Mouse (Mus musculus) cerebellum, postnatal 4 days (tissue): Measurements from ENCODE around the gene Hoxc11.

Experiments used
- DNase-seq, 2 experiments: peaks; one replicate each; pipeline ENCODE4 v3.0.0; 2022; ENCODE audit warnings: low spot score in 2 of 2, mixed read lengths in 1 of 2

Gene Hoxc11

GRCm38 (mm10) chr15:102981379-102982288 is 27.4 kb downstream of the Hoxc11 start:
- DNase-seq, result no peak

- DNase-seq, result no peak
Measured at GRCm38 (mm10) chr15:102983716-102984115, 29.5 kb downstream of the Hoxc11 start.

- no peak for DNase-seq
Measured at GRCm38 (mm10) chr15:102984521-102984920, 30.3 kb downstream of the Hoxc11 start.

GRCm38 (mm10) chr15:102984925-102985324 is 30.7 kb downstream of the Hoxc11 start:
- no peak for DNase-seq

- DNase-seq, result peak; percentile 89 to 95
Measured at GRCm38 (mm10) chr15:102987124-102987833, 33.1 kb downstream of the Hoxc11 start.

- no peak for DNase-seq
Measured at GRCm38 (mm10) chr15:102988078-102988477, 33.9 kb downstream of the Hoxc11 start.

- no peak for DNase-seq
Measured at GRCm38 (mm10) chr15:102990461-102991397, 36.5 kb downstream of the Hoxc11 start, which contains the start of gene Hoxc8. Gene Hoxc8, plus strand, starts transcription at chr15:102990607.

GRCm38 (mm10) chr15:102991782-102992181 is 37.6 kb downstream of the Hoxc11 start:
- DNase-seq, result no peak

- no peak for DNase-seq
Measured at GRCm38 (mm10) chr15:102992206-102992605, 38.0 kb downstream of the Hoxc11 start.

GRCm38 (mm10) chr15:102992863-102993262 is 38.6 kb downstream of the Hoxc11 start:
- DNase-seq, result no peak

GRCm38 (mm10) chr15:102996548-102996947 is 42.3 kb downstream of the Hoxc11 start:
- DNase-seq, result no peak

- DNase-seq, result no peak
Measured at GRCm38 (mm10) chr15:102997431-102997830, 43.2 kb downstream of the Hoxc11 start.

GRCm38 (mm10) chr15:102997939-102998355 is 43.7 kb downstream of the Hoxc11 start, which contains the start of gene Hoxc6:
Gene Hoxc6, plus strand, starts transcription at chr15:102998257.
- DNase-seq, result no peak

GRCm38 (mm10) chr15:102998608-102999182 is 44.5 kb downstream of the Hoxc11 start:
- no peak for DNase-seq

GRCm38 (mm10) chr15:102999183-102999831 is 45.1 kb downstream of the Hoxc11 start:
- DNase-seq, result no peak

GRCm38 (mm10) chr15:102999955-103000354 is 45.7 kb downstream of the Hoxc11 start:
- no peak for DNase-seq

GRCm38 (mm10) chr15:103000501-103000901 is 46.3 kb downstream of the Hoxc11 start:
- no peak for DNase-seq

GRCm38 (mm10) chr15:103001370-103001769 is 47.1 kb downstream of the Hoxc11 start:
- no peak for DNase-seq

GRCm38 (mm10) chr15:103002156-103002555 is 47.9 kb downstream of the Hoxc11 start:
- DNase-seq, result no peak

- DNase-seq, result no peak
Measured at GRCm38 (mm10) chr15:103002821-103003448, 48.7 kb downstream of the Hoxc11 start.
